Mouse (Mus musculus) limb, embryonic 11.5 days (tissue): ENCODE results near the gene Gm26741. TPM values are rescaled to one million over a fixed set of nuclear protein-coding genes. Genes with fewer than 3 reads are reported as not detected.

Experiments
- ATAC-seq: fragments of 200-750 bp; cut with Nextera tagmentation; 2 replicates; pipeline ENCODE4 v1.8.0; 2017; ENCODE audit warnings: low read depth; ENCODE audit not compliant: insufficient number of reproducible peaks, low FRiP score, low TSS enrichment
- DNase-seq: peaks from one replicate; pipeline ENCODE4 v3.0.0-alpha.2; 2015; ENCODE audit warnings: low spot score
- H3K27ac ChIP-seq: fragments of 300-500 bp; sonication (generic); replicated peaks from 2 replicates; pipeline ENCODE4 v1.5.1; 2014; ENCODE audit warnings: low read depth, mild to moderate bottlenecking, low read length
- H3K27me3 ChIP-seq: fragments of 300-500 bp; sonication (generic); 2 replicates; pipeline ENCODE4 v1.6.1; 2014; ENCODE audit warnings: mild to moderate bottlenecking, low read length, mixed read lengths; ENCODE audit not compliant: control insufficient read depth, insufficient read depth
- H3K36me3 ChIP-seq: fragments of 300-500 bp; sonication (generic); 2 replicates; pipeline ENCODE4 v1.6.1; 2014; ENCODE audit warnings: mild to moderate bottlenecking, low read length, moderate library complexity, mixed read lengths; ENCODE audit not compliant: control insufficient read depth, insufficient read depth
- H3K4me1 ChIP-seq: fragments of 300-500 bp; sonication (generic); 2 replicates; pipeline ENCODE4 v1.6.1; 2014; ENCODE audit warnings: low read length, mixed read lengths; ENCODE audit not compliant: control insufficient read depth, insufficient read depth
- H3K4me2 ChIP-seq: fragments of 300-500 bp; sonication (generic); 2 replicates; pipeline ENCODE4 v1.6.1; 2014; ENCODE audit warnings: low read depth, mild to moderate bottlenecking, moderate library complexity; ENCODE audit not compliant: severe bottlenecking
- H3K4me3 ChIP-seq: fragments of 300-500 bp; sonication (generic); 2 replicates; pipeline ENCODE4 v1.5.1; 2014; ENCODE audit warnings: low read depth, low read length
- H3K9ac ChIP-seq: fragments of 300-500 bp; sonication (generic); 2 replicates; pipeline ENCODE4 v1.6.1; 2014; ENCODE audit warnings: mild to moderate bottlenecking, low read length
- H3K9me3 ChIP-seq: fragments of 300-500 bp; sonication (generic); 2 replicates; pipeline ENCODE4 v1.6.1; 2016; ENCODE audit warnings: low read length; ENCODE audit not compliant: control insufficient read depth
- WGBS: fragments of 180-500 bp; shearing (Covaris S2); extraction: QIAGEN DNeasy Blood & Tissue Kit; methylation state at CpG from one replicate; pipeline ENCODE4 v1.1.7; 2014; 5-methylcytosine and 5-hydroxymethylcytosine counted together
- polyA plus RNA-seq: library from polyadenylated mRNA; unstranded; fragments of >200 nt; fragmentation: Nextera tagmentation; extraction: Ambion mirVana; gene quantifications from 2 replicates; pipeline ENCODE4 v1.2.1, GENCODE M21; 2014

Gene Gm26741
- polyA plus RNA-seq, 1 experiment from 2014 or later: not detected

DNA sequence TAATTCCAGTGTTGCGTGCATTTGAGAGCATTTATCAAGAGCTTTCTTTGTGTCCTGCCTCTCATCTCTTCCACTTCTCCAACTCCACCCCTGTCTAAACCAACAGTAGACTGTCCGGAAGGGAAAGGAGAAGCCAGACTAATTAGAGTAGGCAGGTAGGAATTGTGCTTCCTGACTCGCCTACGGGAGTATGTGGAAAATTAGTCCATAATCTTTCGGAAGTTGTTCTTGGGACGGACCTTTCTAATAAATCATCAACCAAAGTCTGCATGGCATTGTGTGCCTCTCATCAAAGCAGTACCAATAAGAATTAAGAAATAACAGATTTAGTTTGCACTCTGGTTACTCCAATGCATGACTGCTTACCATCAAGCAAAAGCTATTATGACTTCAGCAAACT, 24.5 kb downstream of the Gm26741 start:
- H3K4me1 ChIP-seq: peaks cover 8% of the 10 kb centered on the region; the same call in 1 of the 2 replicates
- ATAC-seq: no peak
- H3K36me3 ChIP-seq: no peaks in the 10 kb centered on the region
- DNase-seq: no peak
- no peak overlapping the region for H3K9ac ChIP-seq
- 79% methylated on average over 6 of the region's 6 CpGs for WGBS
- H3K27me3 ChIP-seq: no peaks in the 10 kb centered on the region
- no peak overlapping the region for H3K4me3 ChIP-seq
- H3K4me2 ChIP-seq: peak overlapping the region; percentile 73; the same call in 1 of the 2 replicates
- no peaks in the 10 kb centered on the region for H3K9me3 ChIP-seq
- no peak overlapping the region for H3K27ac ChIP-seq

DNA sequence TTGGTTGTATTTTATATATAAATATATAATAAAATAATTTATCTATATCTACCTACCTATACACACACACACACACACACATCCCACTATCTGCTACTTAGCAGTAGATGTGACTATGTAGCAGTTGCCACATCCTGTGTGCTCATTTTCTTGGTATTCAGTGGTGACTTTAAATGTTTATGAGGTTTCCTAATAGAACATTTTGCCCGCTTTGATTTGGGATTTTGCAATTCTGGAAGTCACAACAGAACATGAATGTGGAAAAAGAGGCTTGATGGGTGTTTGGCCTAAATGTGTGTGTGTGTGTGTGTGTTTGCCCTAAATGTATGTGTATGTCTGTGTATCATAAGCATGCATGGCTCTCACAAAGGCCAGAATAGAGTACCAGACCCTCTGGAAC, 25.0 kb downstream of the Gm26741 start:
- WGBS: 92% methylated on average over 1 of the region's 1 CpGs
- Histone ChIP-seq H3K27ac (no peak overlapping the region), H3K4me3 (no peak overlapping the region), H3K9ac (no peak overlapping the region), H3K9me3 (no peaks in the 10 kb centered on the region), H3K36me3 (no peaks in the 10 kb centered on the region), H3K27me3 (no peaks in the 10 kb centered on the region), H3K4me2 (no peak overlapping the region), H3K4me1 (peaks cover 8% of the 10 kb centered on the region; the same call in 1 of the 2 replicates)
- DNase-seq (no peak), ATAC-seq (no peak)

DNA sequence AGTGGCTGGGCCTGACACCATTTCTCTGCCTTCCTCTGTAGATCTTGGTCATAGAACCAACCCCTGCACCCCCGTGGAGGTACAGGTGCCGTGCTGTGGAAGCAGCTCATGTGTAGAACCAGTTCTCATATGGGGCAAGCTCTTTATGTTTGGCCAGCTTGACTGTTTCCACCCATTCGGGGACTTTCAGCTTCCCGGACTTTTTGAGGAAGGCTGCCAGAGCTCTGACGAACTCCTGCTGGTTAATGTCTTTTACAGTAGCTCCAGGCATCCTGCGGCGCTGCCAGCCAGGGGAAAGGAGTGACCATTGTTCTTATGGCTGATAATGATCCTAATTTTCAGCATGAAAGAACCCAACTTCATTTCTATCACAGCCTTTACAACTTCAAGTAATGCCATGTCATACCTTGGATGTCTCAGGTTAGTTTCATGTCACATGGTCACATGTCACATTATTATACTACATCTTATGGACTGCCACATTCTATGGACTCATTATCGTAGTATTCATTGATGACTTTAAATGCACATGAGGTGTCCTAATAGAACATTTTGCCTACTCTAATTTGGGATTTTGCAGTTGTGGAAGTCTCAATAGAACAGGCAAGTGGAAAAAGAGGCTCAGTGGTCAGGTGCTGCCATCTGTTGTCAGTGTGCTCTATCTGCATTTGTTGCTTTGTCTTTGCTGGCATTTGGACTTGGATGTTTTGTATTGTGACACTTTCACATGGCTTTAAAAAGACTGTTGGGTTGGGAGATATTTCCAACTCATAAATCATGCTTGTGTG, 26.4 kb downstream of the Gm26741 start:
- Histone ChIP-seq H3K27ac (no peak overlapping the region), H3K9me3 (no peaks in the 10 kb centered on the region), H3K4me3 (no peak overlapping the region), H3K4me2 (no peak overlapping the region), H3K36me3 (no peaks in the 10 kb centered on the region), H3K27me3 (no peaks in the 10 kb centered on the region), H3K9ac (no peak overlapping the region), H3K4me1 (peaks cover 7% of the 10 kb centered on the region; the same call in 1 of the 2 replicates)
- WGBS: 50% methylated on average over 8 of the region's 8 CpGs
- ATAC-seq (no peak), DNase-seq (peak; percentile 59)

DNA sequence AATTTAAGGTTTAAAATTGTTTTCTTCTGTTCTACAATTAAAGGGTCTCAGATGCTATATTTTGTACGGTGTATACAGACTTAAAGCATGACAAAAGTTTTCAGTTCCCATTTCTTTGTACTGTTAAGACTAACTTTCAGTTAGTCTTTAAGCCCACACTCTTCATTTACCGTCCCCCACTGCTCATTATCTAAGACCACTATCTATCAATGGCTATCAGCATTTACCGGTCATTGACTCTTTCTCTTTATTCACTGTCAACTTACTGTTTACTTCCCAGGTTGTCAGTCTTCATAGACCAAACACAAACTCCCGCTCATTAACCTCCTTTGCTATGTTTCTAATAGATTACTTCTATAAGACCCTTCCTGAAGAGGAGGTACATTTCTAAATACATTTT, 28.6 kb downstream of the Gm26741 start:
- Histone ChIP-seq H3K4me1 (peaks cover 7% of the 10 kb centered on the region; the same call in 1 of the 2 replicates), H3K27me3 (no peaks in the 10 kb centered on the region), H3K36me3 (no peaks in the 10 kb centered on the region), H3K27ac (no peak overlapping the region), H3K9ac (no peak overlapping the region), H3K4me3 (no peak overlapping the region), H3K4me2 (no peak overlapping the region), H3K9me3 (no peaks in the 10 kb centered on the region)
- no peak for DNase-seq
- 78% methylated on average over 4 of the region's 4 CpGs for WGBS
- no peak for ATAC-seq

DNA sequence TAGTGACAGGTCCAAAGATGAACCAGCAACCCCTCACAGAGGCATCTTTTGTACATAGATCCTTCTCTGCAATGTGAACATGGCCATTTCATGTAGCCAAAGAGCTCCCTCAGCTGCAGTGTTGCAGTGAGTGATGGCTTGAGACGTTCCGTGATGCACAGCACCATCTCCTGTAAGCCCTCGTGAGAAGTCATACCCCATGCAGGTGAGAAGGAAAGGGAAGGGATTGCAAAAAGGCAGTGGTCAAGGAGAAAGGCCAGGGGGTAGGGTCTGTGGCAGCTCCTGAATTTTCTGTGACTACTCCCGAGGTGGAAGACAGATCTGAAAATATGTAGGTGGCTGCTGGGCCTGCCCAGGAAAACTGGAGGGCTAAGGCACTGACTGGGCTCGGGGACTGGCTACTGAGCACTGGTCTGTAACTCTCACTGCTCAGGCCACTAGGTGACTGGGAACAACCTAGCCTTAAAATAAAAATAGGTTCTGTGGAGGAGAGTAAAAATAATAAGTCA, 30.4 kb downstream of the Gm26741 start, which contains the start of gene Nepn:
Gene Nepn (plus strand): TSS at position 51 of the 509 bp plus-strand sequence.
- no peak within 1 kb of the TSS for H3K27ac ChIP-seq
- H3K4me2 ChIP-seq: no peak within 1 kb of the TSS
- H3K9ac ChIP-seq: 0 out of 2 replicates have a peak within 1 kb of the TSS, but pooled peaks have one; percentile 17
- DNase-seq: no peak
- H3K4me3 ChIP-seq: no peak within 1 kb of the TSS
- ATAC-seq: no peak
- H3K4me1 ChIP-seq: 0 out of 2 replicates have a peak, but pooled peaks cover 3% of the 10 kb centered on the region
- no peaks in the 10 kb centered on the region for H3K9me3 ChIP-seq
- H3K36me3 ChIP-seq: no peaks in the 10 kb centered on the region
- WGBS: 70% methylated on average over 5 of the region's 5 CpGs
- H3K27me3 ChIP-seq: no peaks in the 10 kb centered on the region

DNA sequence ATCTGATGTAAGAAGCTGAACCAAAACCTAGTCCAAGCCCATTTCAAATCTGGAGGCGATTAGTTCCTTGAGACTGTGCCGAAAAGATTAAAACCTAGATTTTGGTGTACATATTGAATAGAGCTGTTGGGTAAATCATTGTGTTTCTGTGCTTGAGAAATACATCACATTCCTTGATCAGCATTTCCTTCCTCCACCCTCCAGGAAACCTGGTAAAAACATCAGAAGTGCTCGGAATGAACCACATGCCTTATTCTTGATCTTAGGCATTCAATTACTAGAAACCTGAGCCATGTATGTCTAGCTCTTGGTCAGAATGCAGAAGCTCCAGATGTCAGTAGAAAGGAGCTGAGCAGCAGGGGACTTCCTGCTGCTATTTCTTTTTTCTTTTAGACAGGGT, 30.9 kb downstream of the Gm26741 start:
- no peak overlapping the region for H3K27ac ChIP-seq
- no peak overlapping the region for H3K4me3 ChIP-seq
- WGBS: 53% methylated on average over 3 of the region's 3 CpGs
- H3K36me3 ChIP-seq: no peaks in the 10 kb centered on the region
- no peak for ATAC-seq
- H3K27me3 ChIP-seq: no peaks in the 10 kb centered on the region
- 0 out of 2 replicates have a peak, but pooled peaks cover 3% of the 10 kb centered on the region for H3K4me1 ChIP-seq
- no peak for DNase-seq
- no peaks in the 10 kb centered on the region for H3K9me3 ChIP-seq
- H3K9ac ChIP-seq: no peak overlapping the region
- H3K4me2 ChIP-seq: no peak overlapping the region

DNA sequence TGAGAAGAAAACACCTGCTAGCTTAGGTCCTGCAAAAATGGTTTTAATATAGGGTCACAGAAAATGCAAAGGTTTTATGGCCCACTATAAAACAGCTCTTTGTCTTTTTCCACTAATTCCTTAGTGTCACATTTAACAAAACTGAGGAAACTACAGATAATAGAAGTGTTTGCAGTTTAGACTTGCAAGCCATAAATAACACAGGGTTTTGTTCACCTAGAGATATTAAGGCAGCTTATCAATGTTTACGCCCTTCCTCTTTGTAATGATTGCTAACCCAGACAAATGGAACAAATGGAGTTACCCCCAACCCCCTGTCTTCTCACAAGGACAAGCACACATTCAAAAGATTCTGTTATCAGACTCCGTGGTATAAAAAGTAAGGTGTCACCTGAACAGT, 32.6 kb downstream of the Gm26741 start:
- Histone ChIP-seq H3K4me2 (no peak overlapping the region), H3K4me1 (0 out of 2 replicates have a peak, but pooled peaks cover 3% of the 10 kb centered on the region), H3K9me3 (no peaks in the 10 kb centered on the region), H3K4me3 (no peak overlapping the region), H3K9ac (no peak overlapping the region), H3K27me3 (no peaks in the 10 kb centered on the region), H3K36me3 (no peaks in the 10 kb centered on the region), H3K27ac (no peak overlapping the region)
- DNase-seq (no peak), ATAC-seq (no peak)
- WGBS: 86% methylated on average over 2 of the region's 2 CpGs

DNA sequence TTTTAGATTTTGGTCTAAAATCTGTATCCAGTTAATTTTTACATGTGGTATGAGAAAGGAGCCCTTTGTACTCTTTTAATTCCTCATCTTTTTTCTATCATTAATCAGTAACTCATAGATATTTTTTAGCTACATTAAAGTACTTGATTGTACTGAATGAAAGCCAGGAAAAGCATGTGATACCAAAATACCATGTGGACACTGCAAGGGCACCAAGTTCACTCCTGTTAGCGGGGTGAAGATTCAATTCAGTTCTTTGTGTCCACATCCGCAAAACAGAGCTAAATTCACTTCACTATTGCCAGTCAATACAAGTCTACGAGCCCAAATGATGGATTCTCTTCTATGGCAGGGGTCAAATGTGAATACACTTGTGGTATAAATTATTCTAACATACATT, 38.1 kb downstream of the Gm26741 start:
- DNase-seq (no peak), ATAC-seq (no peak)
- WGBS: 89% methylated on average over 3 of the region's 3 CpGs
- Histone ChIP-seq H3K9me3 (no peaks in the 10 kb centered on the region), H3K36me3 (no peaks in the 10 kb centered on the region), H3K4me2 (no peak overlapping the region), H3K4me3 (no peak overlapping the region), H3K9ac (no peak overlapping the region), H3K27ac (no peak overlapping the region), H3K4me1 (no peaks in the 10 kb centered on the region), H3K27me3 (no peaks in the 10 kb centered on the region)
